Mouse (Mus musculus) limb, embryonic 11.5 days (tissue): ENCODE measurements around the gene Adarb1. TPM values are rescaled to one million over a fixed set of nuclear protein-coding genes. Genes with fewer than 3 reads are reported as not detected.

ENCODE experiments used
- ATAC-seq: fragments of 200-750 bp; cut with Nextera tagmentation; 2 replicates; pipeline ENCODE4 v1.8.0; 2017; ENCODE audit warnings: low read depth; ENCODE audit not compliant: insufficient number of reproducible peaks, low FRiP score, low TSS enrichment
- DNase-seq: peaks from one replicate; pipeline ENCODE4 v3.0.0-alpha.2; 2015; ENCODE audit warnings: low spot score
- H3K27ac ChIP-seq: fragments of 300-500 bp; sonication (generic); replicated peaks from 2 replicates; pipeline ENCODE4 v1.5.1; 2014; ENCODE audit warnings: low read depth, mild to moderate bottlenecking, low read length
- H3K27me3 ChIP-seq: fragments of 300-500 bp; sonication (generic); 2 replicates; pipeline ENCODE4 v1.6.1; 2014; ENCODE audit warnings: mild to moderate bottlenecking, low read length, mixed read lengths; ENCODE audit not compliant: control insufficient read depth, insufficient read depth
- H3K36me3 ChIP-seq: fragments of 300-500 bp; sonication (generic); 2 replicates; pipeline ENCODE4 v1.6.1; 2014; ENCODE audit warnings: mild to moderate bottlenecking, low read length, moderate library complexity, mixed read lengths; ENCODE audit not compliant: control insufficient read depth, insufficient read depth
- H3K4me1 ChIP-seq: fragments of 300-500 bp; sonication (generic); 2 replicates; pipeline ENCODE4 v1.6.1; 2014; ENCODE audit warnings: low read length, mixed read lengths; ENCODE audit not compliant: control insufficient read depth, insufficient read depth
- H3K4me2 ChIP-seq: fragments of 300-500 bp; sonication (generic); 2 replicates; pipeline ENCODE4 v1.6.1; 2014; ENCODE audit warnings: low read depth, mild to moderate bottlenecking, moderate library complexity; ENCODE audit not compliant: severe bottlenecking
- H3K4me3 ChIP-seq: fragments of 300-500 bp; sonication (generic); 2 replicates; pipeline ENCODE4 v1.5.1; 2014; ENCODE audit warnings: low read depth, low read length
- H3K9ac ChIP-seq: fragments of 300-500 bp; sonication (generic); 2 replicates; pipeline ENCODE4 v1.6.1; 2014; ENCODE audit warnings: mild to moderate bottlenecking, low read length
- H3K9me3 ChIP-seq: fragments of 300-500 bp; sonication (generic); 2 replicates; pipeline ENCODE4 v1.6.1; 2016; ENCODE audit warnings: low read length; ENCODE audit not compliant: control insufficient read depth
- WGBS: fragments of 180-500 bp; shearing (Covaris S2); extraction: QIAGEN DNeasy Blood & Tissue Kit; methylation state at CpG from one replicate; pipeline ENCODE4 v1.1.7; 2014; 5-methylcytosine and 5-hydroxymethylcytosine counted together
- polyA plus RNA-seq: library from polyadenylated mRNA; unstranded; fragments of >200 nt; fragmentation: Nextera tagmentation; extraction: Ambion mirVana; gene quantifications from 2 replicates; pipeline ENCODE4 v1.2.1, GENCODE M21; 2014

The Adarb1 gene
- polyA plus RNA-seq, 1 experiment from 2014 or later, result 4.0 TPM

DNA sequence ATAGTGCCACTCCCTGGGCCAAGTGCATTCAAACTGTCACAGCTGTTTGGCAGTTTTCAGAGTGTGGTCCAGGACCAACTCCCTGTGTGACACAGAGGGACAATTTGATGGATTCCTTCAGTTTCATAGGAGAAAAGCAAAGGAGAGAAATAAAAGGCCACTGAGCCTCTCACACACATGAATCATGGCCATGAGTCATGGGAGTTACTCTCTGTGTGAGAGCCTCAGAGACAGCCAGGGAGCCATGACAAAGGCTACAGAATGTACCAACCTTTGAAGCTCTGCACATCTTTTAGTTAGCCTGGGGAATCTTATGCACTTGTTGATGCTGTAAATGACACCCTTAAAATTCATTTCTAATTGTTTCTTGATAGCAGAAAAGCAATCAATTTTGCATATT is 12.7 kb upstream of the Adarb1 start:
- Histone ChIP-seq H3K4me1 (no peaks in the 10 kb centered on the region), H3K9ac (no peak overlapping the region), H3K27ac (no peak overlapping the region), H3K4me3 (no peak overlapping the region), H3K27me3 (no peaks in the 10 kb centered on the region), H3K9me3 (no peaks in the 10 kb centered on the region), H3K4me2 (no peak overlapping the region), H3K36me3 (no peaks in the 10 kb centered on the region)
- no peak for ATAC-seq
- no peak for DNase-seq

DNA sequence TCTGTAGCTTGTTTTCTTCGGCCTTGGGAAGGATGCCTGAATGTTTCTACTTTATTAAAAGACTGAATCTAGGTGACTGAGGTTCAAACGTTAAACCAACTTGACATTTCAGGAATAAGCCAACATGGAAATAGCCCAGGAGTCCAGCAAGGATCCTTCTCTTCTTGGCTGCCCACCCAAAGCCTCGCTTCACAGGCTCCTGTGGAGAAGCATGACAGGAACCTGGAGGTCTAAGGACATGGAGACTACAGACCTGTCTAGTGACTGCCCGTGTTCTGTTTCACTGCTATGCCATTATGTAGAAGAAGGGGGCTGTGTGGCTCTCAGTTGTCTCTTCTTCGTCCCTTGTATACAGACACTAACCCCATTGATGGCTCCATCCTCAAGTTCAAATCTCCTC is 11.9 kb upstream of the Adarb1 start:
- no peaks in the 10 kb centered on the region for H3K27me3 ChIP-seq
- H3K4me3 ChIP-seq, result no peak overlapping the region
- H3K27ac ChIP-seq, result no peak overlapping the region
- no peak overlapping the region for H3K4me2 ChIP-seq
- H3K4me1 ChIP-seq, result no peaks in the 10 kb centered on the region
- ATAC-seq (no peak), DNase-seq (no peak)
- no peak overlapping the region for H3K9ac ChIP-seq
- H3K9me3 ChIP-seq, result no peaks in the 10 kb centered on the region
- H3K36me3 ChIP-seq, result no peaks in the 10 kb centered on the region
- WGBS, result 87% methylated on average over 5 of the region's 5 CpGs

DNA sequence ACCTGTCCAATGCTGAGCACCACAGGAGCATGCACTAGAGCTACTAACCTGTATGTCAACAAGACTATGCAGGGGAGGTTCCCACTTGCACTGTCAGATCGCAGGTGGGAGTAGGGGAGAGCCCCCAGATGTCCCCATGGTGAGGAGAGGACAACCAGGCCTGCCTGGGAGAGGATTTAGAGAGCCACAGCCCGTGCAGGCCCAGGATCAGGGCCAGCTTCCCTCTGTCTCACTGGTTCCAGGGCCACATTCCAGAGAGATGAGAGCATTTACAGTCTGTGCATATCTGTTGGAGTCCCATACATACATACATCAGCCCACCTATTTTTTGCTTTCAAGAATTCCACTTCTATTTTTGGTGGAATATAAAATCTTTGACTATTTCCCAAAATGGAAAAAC is 9.5 kb upstream of the Adarb1 start:
- no peaks in the 10 kb centered on the region for H3K27me3 ChIP-seq
- no peak overlapping the region for H3K9ac ChIP-seq
- H3K4me1 ChIP-seq, result no peaks in the 10 kb centered on the region
- DNase-seq (no peak), ATAC-seq (no peak)
- 55% methylated on average over 2 of the region's 2 CpGs for WGBS
- H3K9me3 ChIP-seq, result no peaks in the 10 kb centered on the region
- H3K4me2 ChIP-seq, result no peak overlapping the region
- no peaks in the 10 kb centered on the region for H3K36me3 ChIP-seq
- H3K27ac ChIP-seq, result no peak overlapping the region
- H3K4me3 ChIP-seq, result no peak overlapping the region

DNA sequence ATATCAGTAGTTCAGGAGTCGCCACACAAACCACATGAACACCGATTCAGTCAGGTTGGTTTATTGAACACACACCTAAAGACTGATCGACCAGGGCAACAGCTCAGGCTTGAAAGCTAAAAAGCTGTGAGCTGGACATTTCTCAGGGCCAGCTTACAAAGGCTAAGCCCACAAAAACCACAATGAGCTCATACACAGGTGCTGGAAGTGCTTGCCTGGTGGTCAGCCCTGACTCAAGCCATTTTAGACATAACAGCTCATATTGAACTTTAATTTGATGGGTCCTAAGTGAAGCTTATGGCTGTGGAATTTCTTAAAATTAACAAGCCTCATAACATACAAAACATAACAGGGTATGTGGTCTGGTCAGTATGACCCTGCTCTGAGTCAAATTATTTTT is 2.1 kb upstream of the Adarb1 start:
- H3K36me3 ChIP-seq, result no peaks in the 10 kb centered on the region
- H3K27ac ChIP-seq, result no peak overlapping the region
- H3K9ac ChIP-seq, result no peak overlapping the region
- no peak overlapping the region for H3K4me2 ChIP-seq
- H3K4me3 ChIP-seq, result no peak overlapping the region
- no peak for DNase-seq
- no peak for ATAC-seq
- H3K9me3 ChIP-seq, result no peaks in the 10 kb centered on the region; the same call in 1 of the 2 replicates
- 93% methylated on average over 3 of the region's 3 CpGs for WGBS
- peaks cover 15% of the 10 kb centered on the region for H3K27me3 ChIP-seq
- peaks cover 9% of the 10 kb centered on the region for H3K4me1 ChIP-seq

DNA sequence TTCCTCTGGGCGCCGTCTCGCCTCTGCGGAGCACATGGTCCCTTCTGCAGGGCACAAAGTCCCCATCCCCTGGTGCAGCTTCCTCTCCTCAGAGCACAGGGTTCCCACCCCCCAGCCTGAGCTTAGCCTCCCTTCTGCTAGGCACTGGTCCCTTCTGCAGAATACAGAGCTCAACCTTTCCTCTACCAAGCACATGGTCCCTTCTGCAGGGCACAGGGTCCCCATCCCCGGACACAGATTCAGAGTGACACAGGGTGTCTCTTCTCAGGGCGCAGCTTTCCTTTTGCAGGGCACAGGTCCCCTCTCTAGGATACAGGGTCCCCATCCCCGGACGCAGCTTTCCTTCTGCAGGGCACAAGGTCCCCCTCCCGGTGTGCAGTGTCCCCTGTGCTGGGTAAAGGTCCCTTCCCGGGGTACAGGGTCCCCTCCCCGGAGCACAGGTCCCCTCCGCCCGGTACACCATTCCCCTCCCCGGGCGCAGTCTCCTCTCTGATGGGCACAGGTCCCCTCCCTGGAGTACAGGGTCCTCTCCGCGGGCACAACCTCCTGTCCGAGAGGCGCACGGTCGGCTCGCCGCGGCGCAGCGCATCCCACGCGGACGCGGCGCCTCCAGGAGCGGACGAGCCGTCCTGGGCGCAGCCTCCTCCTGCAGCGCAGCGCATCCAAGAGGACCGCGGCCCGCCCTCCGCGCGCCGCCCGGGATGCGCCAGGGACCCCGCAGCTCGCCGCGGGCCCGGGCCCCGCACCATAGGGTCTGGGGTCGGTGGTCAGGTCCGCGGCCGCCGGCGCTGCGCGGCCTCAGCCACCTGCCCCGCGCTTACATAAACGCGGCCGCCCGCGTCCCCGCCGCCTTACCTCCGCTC is 599 bp downstream of the Adarb1 start:
- peak overlapping the region; percentile 98 for H3K4me2 ChIP-seq
- H3K4me1 ChIP-seq, result peaks cover 14% of the 10 kb centered on the region
- H3K4me3 ChIP-seq, result peak overlapping the region; percentile 64
- peak; percentile 59 for DNase-seq
- peak; percentile 78 for ATAC-seq
- H3K9me3 ChIP-seq, result no peaks in the 10 kb centered on the region; the same call in 1 of the 2 replicates
- H3K36me3 ChIP-seq, result no peaks in the 10 kb centered on the region
- peak overlapping the region; percentile 67 for H3K9ac ChIP-seq
- peaks cover 15% of the 10 kb centered on the region for H3K27me3 ChIP-seq
- WGBS, result under 1% methylated on average over 50 of the region's 70 CpGs
- no peak overlapping the region for H3K27ac ChIP-seq

DNA sequence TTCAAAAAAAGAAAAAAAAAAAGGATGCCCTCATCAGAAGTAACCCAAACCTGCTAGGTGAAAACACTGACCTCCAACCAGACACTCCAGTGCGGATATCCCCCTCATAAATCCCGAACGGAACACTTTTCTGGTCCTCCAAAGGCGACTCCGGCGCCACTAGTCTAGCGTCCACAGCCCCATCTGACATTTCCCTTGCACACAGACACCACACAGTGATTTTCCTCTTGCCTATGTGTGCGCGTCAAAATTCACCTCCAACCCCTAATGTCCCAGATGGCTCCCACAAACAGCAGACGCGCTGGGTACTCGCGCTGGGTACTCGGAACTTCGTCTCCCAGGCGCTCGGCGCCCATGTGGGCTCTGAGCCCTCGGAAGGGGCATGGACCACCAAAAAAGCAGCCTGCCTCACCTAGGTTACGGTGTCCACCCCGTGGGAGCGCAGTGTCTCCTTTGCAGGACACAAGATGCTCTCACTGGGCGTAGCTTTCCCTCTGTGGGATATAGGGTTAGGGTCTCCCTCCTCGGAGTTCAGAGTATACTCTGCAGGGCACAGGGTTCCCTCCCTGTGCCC is 1.3 kb downstream of the Adarb1 start:
- H3K36me3 ChIP-seq, result no peaks in the 10 kb centered on the region
- DNase-seq, result peak; percentile 42
- H3K27ac ChIP-seq, result no peak overlapping the region
- ATAC-seq, result no peak
- H3K9ac ChIP-seq, result peak overlapping the region; percentile 35; the same call in 1 of the 2 replicates
- H3K4me2 ChIP-seq, result peak overlapping the region; percentile 98
- WGBS, result 5% methylated on average over 24 of the region's 24 CpGs
- H3K9me3 ChIP-seq, result no peaks in the 10 kb centered on the region; the same call in 1 of the 2 replicates
- peaks cover 15% of the 10 kb centered on the region for H3K27me3 ChIP-seq
- peaks cover 14% of the 10 kb centered on the region for H3K4me1 ChIP-seq
- H3K4me3 ChIP-seq, result peak overlapping the region; percentile 64

DNA sequence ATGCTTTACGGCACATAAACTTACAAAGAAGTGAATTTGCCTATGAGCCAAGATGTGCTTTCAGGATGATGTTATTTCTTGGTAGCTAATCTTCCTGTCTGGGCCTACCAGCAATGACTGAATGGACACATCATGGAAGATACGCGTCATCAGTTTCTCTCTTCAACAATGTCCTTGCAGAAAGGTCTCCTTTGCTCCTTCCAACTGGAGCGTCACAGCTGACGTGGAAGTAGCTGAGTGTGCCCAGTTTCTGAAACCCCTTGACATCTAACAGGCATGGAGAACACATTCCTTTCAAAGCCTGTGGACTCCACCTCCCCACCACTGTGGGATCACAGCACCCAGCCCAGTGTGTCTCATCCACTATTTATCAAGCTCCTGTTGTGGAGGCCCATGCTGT is 2.2 kb downstream of the Adarb1 start:
- Histone ChIP-seq H3K36me3 (no peaks in the 10 kb centered on the region), H3K4me1 (peaks cover 14% of the 10 kb centered on the region), H3K4me2 (no peak overlapping the region), H3K27ac (no peak overlapping the region), H3K27me3 (peaks cover 15% of the 10 kb centered on the region), H3K9ac (no peak overlapping the region), H3K9me3 (no peaks in the 10 kb centered on the region; the same call in 1 of the 2 replicates), H3K4me3 (no peak overlapping the region)
- DNase-seq (no peak), ATAC-seq (no peak)
- 92% methylated on average over 5 of the region's 5 CpGs for WGBS

GRCm38 (mm10) chr10:77413791-77414190 is 4.3 kb downstream of the Adarb1 start:
- 68% methylated on average over 2 of the region's 2 CpGs for WGBS
- H3K4me2 ChIP-seq, result no peak overlapping the region
- ATAC-seq (no peak), DNase-seq (no peak)
- no peaks in the 10 kb centered on the region for H3K36me3 ChIP-seq
- H3K9me3 ChIP-seq, result no peaks in the 10 kb centered on the region
- H3K27ac ChIP-seq, result no peak overlapping the region
- no peak overlapping the region for H3K4me3 ChIP-seq
- H3K4me1 ChIP-seq, result peaks cover 14% of the 10 kb centered on the region
- peaks cover 15% of the 10 kb centered on the region for H3K27me3 ChIP-seq
- no peak overlapping the region for H3K9ac ChIP-seq
